Mouse (Mus musculus): ENCODE data around the gene Rnf114. TPM values are rescaled to one million over a fixed set of nuclear protein-coding genes. Genes with fewer than 3 reads are reported as not detected.

The Rnf114 gene
- total RNA-seq (2023) = 10 to 100 TPM; 50.5 to 55.6 TPM

DNA sequence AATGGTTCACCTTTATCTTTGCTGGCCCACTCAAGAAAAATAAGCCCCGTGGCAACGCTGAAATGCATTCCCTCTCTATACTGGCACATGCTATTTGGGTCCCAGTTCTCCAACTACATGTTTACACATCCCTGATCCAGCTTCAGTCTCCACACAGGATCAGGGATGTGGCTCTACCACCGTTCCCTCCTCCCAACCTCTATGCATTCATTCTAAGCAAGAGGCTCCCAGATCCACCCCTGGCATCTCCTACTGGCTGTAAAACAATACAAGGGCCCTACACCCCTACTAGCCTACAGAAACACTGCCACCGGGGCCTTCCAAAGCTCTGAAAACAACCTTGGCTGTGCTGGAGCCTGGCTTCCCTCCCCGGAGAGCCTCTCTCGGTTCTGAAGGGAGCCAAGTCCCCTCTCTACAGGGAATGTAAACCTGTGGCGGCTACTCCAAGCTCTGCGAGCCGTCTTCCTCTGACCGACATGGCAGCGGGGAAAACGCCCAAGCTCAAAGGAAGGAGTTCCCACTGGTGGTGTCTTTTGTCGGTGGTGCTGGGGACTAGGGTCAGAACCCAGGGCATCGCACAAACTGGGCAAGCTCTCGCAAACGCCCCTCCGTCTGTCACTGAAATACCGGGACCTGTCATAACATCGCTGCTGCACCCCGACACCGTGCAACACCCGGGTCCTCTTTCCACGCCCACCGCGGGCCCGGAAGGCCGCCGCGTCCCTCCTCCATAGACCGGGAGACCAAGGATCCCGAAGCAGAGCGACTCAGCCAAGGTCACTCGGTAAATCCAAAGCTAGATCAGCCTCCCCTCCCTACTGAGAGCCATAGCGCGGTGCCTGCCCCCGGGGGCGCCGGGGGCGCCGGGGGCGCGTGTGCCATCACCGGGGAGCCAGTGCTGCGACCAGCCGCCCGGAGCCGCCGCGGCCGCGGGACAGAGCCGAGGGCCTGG lies at the start of gene Rnf114:
Rnf114 (plus strand) TSS at position 889 of the 952 bp plus-strand sequence.

DNA sequence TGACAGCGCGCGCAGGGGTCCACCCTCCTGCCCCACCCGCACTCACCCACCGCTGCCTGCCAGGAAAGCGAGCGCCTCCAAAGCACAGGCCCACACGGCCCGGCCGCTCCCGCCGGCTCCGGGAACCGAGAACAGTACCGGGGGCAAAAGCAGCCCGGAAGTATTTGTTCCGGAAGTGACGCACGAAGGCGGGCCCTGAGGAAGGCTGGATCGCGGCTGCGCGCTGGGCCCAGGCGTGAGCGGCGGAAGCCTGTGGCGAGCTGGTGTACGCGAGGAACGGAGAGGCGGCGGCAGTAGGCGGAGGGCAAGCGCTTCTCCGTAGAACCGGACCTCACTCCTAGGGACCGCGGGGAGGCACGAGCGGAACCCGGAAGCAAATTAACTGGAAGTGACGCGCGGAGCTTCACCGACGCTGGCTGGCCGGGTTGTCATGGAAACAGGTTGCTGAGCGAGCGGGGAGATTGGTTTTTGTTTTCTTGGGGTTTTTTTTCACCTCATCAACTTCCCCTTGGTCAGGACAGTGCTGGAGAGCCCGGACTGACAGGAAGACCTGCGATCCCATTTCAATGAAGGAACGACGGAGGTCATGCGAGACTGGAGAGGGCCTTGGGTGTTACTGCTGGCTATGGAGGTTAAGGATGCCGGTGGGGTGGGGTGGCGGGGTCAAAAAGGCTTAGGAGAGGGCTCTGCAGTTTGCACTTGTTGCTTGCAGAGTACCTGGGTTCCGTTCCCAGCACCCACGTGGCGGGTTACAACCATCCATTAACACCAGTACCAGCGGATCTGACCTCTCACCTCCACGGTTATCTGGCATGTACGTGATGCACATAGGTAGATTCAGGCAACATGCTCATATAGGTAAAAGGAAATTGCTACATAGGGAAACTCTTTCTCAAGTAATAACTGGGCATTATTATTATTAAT lies 530 bp downstream of the Rnf114 start, which contains the start of gene Spata2:
Spata2 (minus strand) TSS at position 175 of the 924 bp plus-strand sequence.

DNA sequence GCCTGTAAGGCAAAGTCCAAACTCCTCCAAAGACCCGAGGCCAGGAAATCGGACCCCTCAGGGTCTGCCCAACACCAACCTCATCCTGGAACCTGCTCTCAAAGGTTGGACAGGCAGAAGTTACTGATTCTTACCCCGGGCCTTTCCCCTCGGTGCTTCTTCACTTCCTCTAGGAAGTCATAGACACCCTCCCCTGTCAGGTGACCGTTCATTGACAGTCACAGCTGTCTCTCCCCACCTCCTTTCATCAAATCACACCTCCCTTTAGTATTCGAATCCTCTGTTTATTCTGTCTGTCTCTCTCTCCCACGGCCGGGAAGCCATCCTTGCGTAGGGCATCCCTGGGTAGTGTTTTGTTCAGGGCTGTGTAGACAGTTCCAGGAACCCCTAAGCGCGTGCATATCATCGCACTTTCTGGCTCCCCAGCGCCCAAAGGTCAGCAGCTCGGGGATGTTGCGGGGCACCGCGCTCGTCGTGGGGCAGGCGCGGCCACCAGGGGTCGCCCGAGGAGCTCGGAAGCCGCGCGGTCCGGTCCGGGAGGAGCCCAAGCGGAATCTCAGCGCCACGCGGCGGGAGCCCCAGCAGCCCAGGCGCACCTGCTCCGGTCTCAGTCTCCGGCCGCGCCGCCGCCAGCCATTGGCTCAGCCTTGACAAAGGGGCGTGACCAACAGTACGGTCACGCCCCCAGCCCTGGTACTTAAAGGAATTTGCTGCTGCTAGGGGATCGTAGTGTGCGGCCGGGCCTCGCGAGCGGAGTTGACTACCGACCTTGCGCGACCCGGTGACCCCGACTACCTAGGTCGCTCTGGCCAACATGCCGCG lies 45.2 kb downstream of the Rnf114 start, which contains the start of gene Snai1:
Snai1 (plus strand) TSS at position 720 of the 822 bp plus-strand sequence.

Other genes starting within 250 kb of the Rnf114 start
- gene B4galt5, start 143.5 kb upstream of the Rnf114 start, total RNA-seq (2023) = 10 to 100 TPM; 23.8 to 33.6 TPM
- 10 to 100 TPM; 34.1 to 36.3 TPM for gene Slc9a8, start 70.9 kb upstream of the Rnf114 start, total RNA-seq (2023)
- gene Spata2, start 242 bp downstream of the Rnf114 start, total RNA-seq (2023) = 10 to 100 TPM; 23.4 to 31.2 TPM
- gene Snai1, start 45.5 kb downstream of the Rnf114 start, total RNA-seq (2023) = 1 to 10 TPM; 1.1 to 1.2 TPM
- gene Ube2v1, start 139.4 kb downstream of the Rnf114 start, total RNA-seq (2023) = 10 to 100 TPM; 83.0 to 92.3 TPM
- gene Gm20431, start 168.9 kb downstream of the Rnf114 start, total RNA-seq (2023) = 10 to 100 TPM; 10.9 to 14.4 TPM
- 100 to 1,000 TPM; 360 to 428 TPM for gene Cebpb, start 196.3 kb downstream of the Rnf114 start, total RNA-seq (2023)
- 100 to 1,000 TPM; 103 to 105 TPM for gene Tmem189, start 197.2 kb downstream of the Rnf114 start, total RNA-seq (2023)

Data from neutrophil, adult 83 days (primary cell).